Mouse (Mus musculus): Measurements from ENCODE around the gene Slx4ip.

DNA sequence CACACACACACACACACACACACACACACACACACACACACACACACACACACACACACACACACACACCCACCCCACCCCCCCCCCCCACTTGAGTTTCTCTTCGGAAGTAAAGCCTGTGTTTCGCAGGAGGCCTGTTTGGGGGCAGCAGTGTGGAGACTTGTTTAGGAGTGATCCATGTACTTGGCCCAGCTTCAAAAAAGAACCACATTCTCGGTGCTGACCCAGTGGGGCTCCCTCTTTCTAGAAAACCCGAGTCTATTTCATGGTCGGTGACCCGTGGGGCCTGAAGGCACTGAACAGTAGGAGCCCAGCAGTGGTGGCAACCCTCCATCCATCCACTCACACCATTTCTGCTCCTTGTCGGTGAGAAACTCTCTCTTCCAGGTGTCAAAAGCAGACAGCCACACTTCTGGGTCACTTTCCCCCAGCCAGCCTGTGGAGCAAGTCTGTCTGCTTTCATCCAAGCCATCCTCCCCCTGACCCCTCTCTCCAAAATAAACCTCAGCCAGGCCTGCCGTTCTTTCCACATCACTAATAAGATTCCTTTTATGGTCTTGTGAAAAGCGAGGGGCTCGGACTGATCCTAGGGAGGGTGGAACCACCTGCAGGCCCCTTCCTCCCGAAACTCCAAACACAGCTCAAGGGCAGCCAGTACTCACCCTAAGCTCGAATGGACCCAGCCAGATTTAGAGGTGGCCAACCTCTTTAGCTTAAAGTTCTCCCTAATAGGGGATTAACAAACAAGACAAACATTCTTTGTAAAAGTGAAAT, 222.5 kb downstream of the Slx4ip start:
- TF ChIP-seq MAX (IDR thresholded peaks at IDR 0.05) (no peak), CTCF (IDR thresholded peaks at IDR 0.05; ENCODE audit: control insufficient read depth, insufficient read depth, insufficient read length) (no peak)
